Comparison of ENCODE assay signal across 8 mouse cellular contexts in the genomic region with DNA sequence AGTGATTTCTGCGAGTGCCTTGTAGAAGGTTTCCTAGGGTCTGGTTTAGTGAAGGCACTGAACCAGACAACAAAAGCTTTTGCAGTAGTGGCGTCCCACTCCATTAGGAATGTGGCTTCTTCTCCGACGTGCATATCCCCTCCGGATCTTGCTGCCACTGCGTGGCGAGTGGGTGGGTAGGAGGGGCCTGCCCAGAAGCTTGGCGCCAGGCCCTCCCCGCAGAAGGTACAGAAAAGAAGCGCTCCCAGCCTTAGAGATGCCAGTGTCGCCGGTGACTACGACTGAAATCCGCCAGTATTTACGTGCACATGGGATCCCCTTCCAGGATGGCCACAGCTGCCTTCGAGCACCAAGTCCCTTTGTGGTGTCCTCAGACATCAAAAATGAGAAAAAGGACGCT. TPM values are rescaled to one million over a fixed set of nuclear protein-coding genes. Genes with fewer than 3 reads are reported as not detected.
A peak's percentile ranks its signal among the peaks of the same experiment; 100 is the strongest.
DNase-seq lines count a peak whose midpoint lies in the region; ATAC-seq and TF ChIP-seq lines count a peak whose summit lies in the region.

No protein-coding gene starts in this region.

- peak overlapping the region; percentile 85 for H3K27ac ChIP-seq in lung, postnatal 0 days (ENCODE audit: low read length)
- peak overlapping the region; percentile 87 for H3K27ac ChIP-seq in limb, embryonic 10.5 days

- ATAC-seq in lung, postnatal 0 days, result no peak
- no peak for ATAC-seq in monocyte, adult 5-6 weeks (replicated peaks; ENCODE audit: insufficient number of reproducible peaks, low FRiP score, low TSS enrichment, poor library complexity, severe bottlenecking)

- TF ChIP-seq EP300 in lung, postnatal 0 days (IDR thresholded peaks at IDR 0.05), result no peak

- H3K4me2 ChIP-seq in lung, postnatal 0 days (replicated peaks; ENCODE audit: low read depth, low read length), result peak overlapping the region; percentile 90

- intact Hi-C loops in gastrocnemius, postnatal 14 days (cut with DNase I; ENCODE audit: low total_unique reads), result no loop called here

- no peak for TF ChIP-seq CTCF in lung, postnatal 0 days (IDR thresholded peaks at IDR 0.05)
- no peak for TF ChIP-seq CTCF in lung, adult 2 months (IDR thresholded peaks at IDR 0.05; ENCODE audit: insufficient read depth, low read length)

- peak; percentile 21 for DNase-seq in adrenal gland, adult 2 months
- DNase-seq in adrenal gland, postnatal 25 days, result no peak
- DNase-seq in lung, postnatal 0 days (ENCODE audit: low spot score), result no peak
- no peak for DNase-seq in lung, adult 2 months
- no peak for DNase-seq in limb, embryonic 10.5 days (ENCODE audit: low spot score)
- peak; percentile 16 for DNase-seq in splenic B cell, adult 2 months (ENCODE audit: low read depth, low spot score)
- no peak for DNase-seq in gastrocnemius, postnatal 14 days

- no peaks in the 10 kb centered on the region; the same call in 1 of the 2 replicates for H3K36me3 ChIP-seq in lung, postnatal 0 days (ENCODE audit: insufficient read depth, low read length)
- H3K36me3 ChIP-seq in limb, embryonic 10.5 days, result peaks cover 80% of the 10 kb centered on the region
- H3K36me3 ChIP-seq in splenic B cell, adult 2 months (ENCODE audit: control insufficient read depth, insufficient read depth, low read length, poor library complexity, severe bottlenecking), result peaks cover 8% of the 10 kb centered on the region

- no peak for TF ChIP-seq POLR2A in lung, adult 2 months (IDR thresholded peaks at IDR 0.05; ENCODE audit: borderline replicate concordance, extremely low read depth, low read depth, low read length)

- no peaks in the 10 kb centered on the region for H3K9me3 ChIP-seq in lung, postnatal 0 days (ENCODE audit: low read length)
- no peaks in the 10 kb centered on the region for H3K9me3 ChIP-seq in limb, embryonic 10.5 days (replicated peaks)

- peak overlapping the region; percentile 36 for H3K9ac ChIP-seq in lung, postnatal 0 days (replicated peaks; ENCODE audit: low read depth)

- peak overlapping the region; percentile 96 for H3K4me3 ChIP-seq in lung, postnatal 0 days (ENCODE audit: low read depth, low read length)
- H3K4me3 ChIP-seq in lung, adult 2 months (replicated peaks; ENCODE audit: extremely low read depth, low read depth, low read length), result no peak overlapping the region
- H3K4me3 ChIP-seq in limb, embryonic 10.5 days, result peak overlapping the region; percentile 96

- H3K4me1 ChIP-seq in lung, postnatal 0 days (ENCODE audit: insufficient read depth, low read depth, low read length), result peaks cover 14% of the 10 kb centered on the region
- H3K4me1 ChIP-seq in lung, adult 2 months (ENCODE audit: control insufficient read depth, insufficient read depth, low read length), result peaks cover 10% of the 10 kb centered on the region
- H3K4me1 ChIP-seq in limb, embryonic 10.5 days, result peaks cover 17% of the 10 kb centered on the region

- 25% methylated on average over 17 of the region's 17 CpGs for WGBS in lung, postnatal 0 days
- WGBS in lung, adult 2 months, result 17% methylated on average over 17 of the region's 17 CpGs
- WGBS in limb, embryonic 10.5 days, result 48% methylated on average over 17 of the region's 17 CpGs

- H3K27me3 ChIP-seq in lung, postnatal 0 days (replicated peaks; ENCODE audit: insufficient read depth, low read length), result no peaks in the 10 kb centered on the region
- H3K27me3 ChIP-seq in limb, embryonic 10.5 days (ENCODE audit: low read depth, poor library complexity, severe bottlenecking), result no peaks in the 10 kb centered on the region
- H3K27me3 ChIP-seq in splenic B cell, adult 2 months (ENCODE audit: control insufficient read depth, insufficient read depth, low read length, poor library complexity, severe bottlenecking), result no peaks in the 10 kb centered on the region

RNA-seq across cellular contexts. Expression of gene Mrpl43, which starts 0.8 kb away (rescaled TPM):
- total RNA-seq in adrenal gland, adult 2 months (2021), result 10 to 100 TPM; 45.2 to 55.1 TPM
- polyA plus RNA-seq in adrenal gland, adult 2 months (2012; rRNA removed), result 196 and 208 TPM in 2 replicates
- 47.9 and 53.7 TPM in 2 replicates for total RNA-seq in adrenal gland, postnatal 25 days (2021)
- 62.6 and 63.3 TPM in 2 replicates for polyA plus RNA-seq in lung, postnatal 0 days (2015; fragmentation: Nextera tagmentation; extraction: Ambion mirVana)
- 50.1 and 78.0 TPM in 2 replicates for polyA plus RNA-seq in lung, adult 2 months (2012; rRNA removed)
- polyA plus RNA-seq in limb, embryonic 10.5 days (2016; fragmentation: Nextera tagmentation; extraction: Ambion mirVana), result 69.8 and 75.3 TPM in 2 replicates
- 10 to 100 TPM; 32.9 to 35.4 TPM for total RNA-seq in gastrocnemius, postnatal 14 days (2021)
- 32.9 to 51.9 TPM (median 38.9 TPM) in 3 replicates for total RNA-seq in monocyte, adult 5-6 weeks (2017)

RNA-seq across cellular contexts. Expression of gene Twnk, which starts 1.6 kb away (rescaled TPM):
- total RNA-seq in adrenal gland, adult 2 months (2021), result 10 to 100 TPM; 24.7 to 37.1 TPM
- 7.5 and 9.6 TPM in 2 replicates for polyA plus RNA-seq in adrenal gland, adult 2 months (2012; rRNA removed)
- total RNA-seq in adrenal gland, postnatal 25 days (2021), result 36.7 and 39.3 TPM in 2 replicates
- 7.5 and 7.9 TPM in 2 replicates for polyA plus RNA-seq in lung, postnatal 0 days (2015; fragmentation: Nextera tagmentation; extraction: Ambion mirVana)
- 4.2 and 7.2 TPM in 2 replicates for polyA plus RNA-seq in lung, adult 2 months (2012; rRNA removed)
- polyA plus RNA-seq in limb, embryonic 10.5 days (2016; fragmentation: Nextera tagmentation; extraction: Ambion mirVana), result 39.2 and 45.4 TPM in 2 replicates
- total RNA-seq in gastrocnemius, postnatal 14 days (2021), result 10 to 100 TPM; 14.5 to 15.9 TPM
- total RNA-seq in monocyte, adult 5-6 weeks (2017), result 6.8 to 11.9 TPM (median 8.7 TPM) in 3 replicates

RNA-seq across cellular contexts. Expression of gene Lzts2, which starts 7.2 kb away (rescaled TPM):
- 100 to 1,000 TPM in 1 of 2 experiments, 10 to 100 TPM in 1; 52.8 to 111 TPM for total RNA-seq in adrenal gland, adult 2 months (2021)
- polyA plus RNA-seq in adrenal gland, adult 2 months (2012; rRNA removed), result 313 and 342 TPM in 2 replicates
- total RNA-seq in adrenal gland, postnatal 25 days (2021), result 83.2 and 101 TPM in 2 replicates
- polyA plus RNA-seq in lung, postnatal 0 days (2015; fragmentation: Nextera tagmentation; extraction: Ambion mirVana), result 56.0 and 59.4 TPM in 2 replicates
- polyA plus RNA-seq in lung, adult 2 months (2012; rRNA removed), result 143 TPM in 2 replicates
- polyA plus RNA-seq in limb, embryonic 10.5 days (2016; fragmentation: Nextera tagmentation; extraction: Ambion mirVana), result 87.5 and 90.8 TPM in 2 replicates
- 10 to 100 TPM; 26.8 to 29.0 TPM for total RNA-seq in gastrocnemius, postnatal 14 days (2021)
- 1.5 TPM in 1 of 3 replicates, not detected in the others for total RNA-seq in monocyte, adult 5-6 weeks (2017)

RNA-seq across cellular contexts. Expression of gene Sema4g, which starts 18.1 kb away (rescaled TPM):
- total RNA-seq in adrenal gland, adult 2 months (2021), result 1 to 10 TPM; 6.3 to 7.7 TPM
- 9.4 and 13.4 TPM in 2 replicates for polyA plus RNA-seq in adrenal gland, adult 2 months (2012; rRNA removed)
- 7.0 and 8.1 TPM in 2 replicates for total RNA-seq in adrenal gland, postnatal 25 days (2021)
- 0.47 and 1.0 TPM in 2 replicates for polyA plus RNA-seq in lung, postnatal 0 days (2015; fragmentation: Nextera tagmentation; extraction: Ambion mirVana)
- polyA plus RNA-seq in lung, adult 2 months (2012; rRNA removed), result 9.1 and 10.6 TPM in 2 replicates
- polyA plus RNA-seq in limb, embryonic 10.5 days (2016; fragmentation: Nextera tagmentation; extraction: Ambion mirVana), result 3.4 and 5.4 TPM in 2 replicates
- total RNA-seq in gastrocnemius, postnatal 14 days (2021), result 1 to 10 TPM in 1 of 2 experiments, under 1 TPM in 1; 0.73 to 1.3 TPM
- total RNA-seq in monocyte, adult 5-6 weeks (2017), result 0.29 to 0.39 TPM in 2 of 3 replicates, not detected in the other

RNA-seq across cellular contexts. Expression of gene Pdzd7, which starts 38.5 kb away (rescaled TPM):
- total RNA-seq in adrenal gland, adult 2 months (2021), result under 1 TPM in 1 of 2 experiments, not detected in 1; 0.09 TPM
- 0.62 and 0.65 TPM in 2 replicates for polyA plus RNA-seq in adrenal gland, adult 2 months (2012; rRNA removed)
- total RNA-seq in adrenal gland, postnatal 25 days (2021), result 0.52 TPM in 1 of 2 replicates, not detected in the other
- 0.12 and 0.13 TPM in 2 replicates for polyA plus RNA-seq in lung, postnatal 0 days (2015; fragmentation: Nextera tagmentation; extraction: Ambion mirVana)
- 0.64 and 1.2 TPM in 2 replicates for polyA plus RNA-seq in lung, adult 2 months (2012; rRNA removed)
- polyA plus RNA-seq in limb, embryonic 10.5 days (2016; fragmentation: Nextera tagmentation; extraction: Ambion mirVana), result 0.20 and 0.28 TPM in 2 replicates
- total RNA-seq in gastrocnemius, postnatal 14 days (2021), result 10 to 100 TPM in 1 of 2 experiments, 1 to 10 TPM in 1; 9.8 to 10.9 TPM
- total RNA-seq in monocyte, adult 5-6 weeks (2017), result not detected in 3 replicates

Comparison
In these comparisons a context has a peak if more than half of its experiments do, and no peak if none do; other contexts are left out.
1. DNase-seq: peak in adrenal gland, adult 2 months (single experiment) and splenic B cell, adult 2 months (single experiment); none in adrenal gland, postnatal 25 days (single experiment), lung, postnatal 0 days (single experiment), lung, adult 2 months (single experiment), limb, embryonic 10.5 days (single experiment) and gastrocnemius, postnatal 14 days (single experiment).
2. RNA of gene Lzts2, which starts 7.2 kb away (total RNA-seq): 52.8 to 111 TPM in adrenal gland, adult 2 months, 83.2 to 101 TPM in adrenal gland, postnatal 25 days and 26.8 to 29.0 TPM in gastrocnemius, postnatal 14 days; 1.5 TPM in monocyte, adult 5-6 weeks; every median in the first group is over 10 times any median in the second.